Mouse (Mus musculus) adrenal gland, adult 18-20 months (tissue): ENCODE measurements at regions not wholly inside any gene's neighbourhood (a gene's known extent, or its start where the extent isn't known, plus 50 kb on each side); places are given as distances from the start of the nearest gene placed in this dataset.

Source experiments
- DNase-seq, 2 experiments: peaks; one replicate each; pipeline ENCODE4 v3.0.0; 2021 to 2022; ENCODE audit warnings: low spot score in 2 of 2

DNA sequence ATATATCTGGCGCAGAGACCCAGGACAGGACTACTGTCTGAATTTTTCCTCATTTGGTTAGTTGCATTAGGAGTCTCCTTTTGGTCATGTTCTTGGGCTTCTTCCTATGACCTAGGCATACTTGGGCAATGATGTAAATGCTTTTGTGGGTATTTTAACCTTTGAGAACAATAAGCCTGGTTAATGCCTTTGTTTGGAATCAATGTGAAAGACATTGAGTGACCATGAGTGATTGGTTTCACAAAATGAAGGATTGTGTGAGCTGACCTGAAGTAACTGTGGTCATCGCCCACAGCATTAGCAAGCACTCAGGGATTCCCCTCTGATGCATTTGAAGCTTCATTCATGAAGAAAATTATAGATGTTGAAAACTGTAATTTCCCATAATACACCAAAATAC, 61.9 kb upstream of the Abcb5 start:
- DNase-seq = no peak

DNA sequence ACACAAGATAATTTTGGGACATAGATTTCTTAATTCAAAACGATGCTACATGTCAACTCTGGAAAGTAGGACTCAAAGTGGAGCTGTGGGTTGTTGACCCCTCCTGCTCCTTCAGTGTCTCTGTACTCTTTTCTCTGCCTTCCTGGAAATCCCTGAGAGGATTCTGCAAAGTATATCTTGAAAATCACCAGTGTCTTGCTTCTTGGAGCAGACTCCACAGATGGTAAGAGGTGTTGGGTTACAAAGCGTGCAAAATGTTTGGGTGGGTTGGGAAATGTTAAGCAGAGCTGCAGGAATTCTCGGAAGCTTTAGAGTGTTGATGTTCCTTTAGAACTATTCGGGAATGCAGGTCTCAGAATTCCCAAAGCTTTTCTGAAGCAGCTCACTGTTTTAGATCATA, 61.5 kb upstream of the Abcb5 start:
- DNase-seq = no peak

- peak; percentile 31 to 56 for DNase-seq
Measured at GRCm38 (mm10) chr12:119026311-119026710, 60.1 kb upstream of the Abcb5 start.

GRCm38 (mm10) chr12:119024063-119024462, 57.8 kb upstream of the Abcb5 start:
- DNase-seq = no peak
